Mouse (Mus musculus) hindbrain, embryonic 10.5 days (tissue): Measurements from ENCODE around the gene Atg14. TPM values are rescaled to one million over a fixed set of nuclear protein-coding genes. Genes with fewer than 3 reads are reported as not detected.

ENCODE experiments used
- polyA plus RNA-seq: library from polyadenylated mRNA; unstranded; fragments of >200 nt; fragmentation: Nextera tagmentation; extraction: Ambion mirVana; gene quantifications from 2 replicates; pipeline ENCODE4 v1.2.1, GENCODE M21; 2016

Atg14 gene
- polyA plus RNA-seq, 1 experiment from 2014 or later: 16.5 TPM

Other genes with a start within 250 kb of the Atg14 start
- gene Lgals3, start 202.9 kb downstream of the Atg14 start, polyA plus RNA-seq: 0.43 and 0.91 TPM in 2 replicates
- 56.6 and 76.9 TPM in 2 replicates for gene Dlgap5, start 152.2 kb downstream of the Atg14 start, polyA plus RNA-seq
- gene Fbxo34, start 120.2 kb downstream of the Atg14 start, polyA plus RNA-seq: 19.8 and 24.6 TPM in 2 replicates
- 44.3 and 62.6 TPM in 2 replicates for gene Ktn1, start 77.8 kb upstream of the Atg14 start, polyA plus RNA-seq